Mouse (Mus musculus) spleen, postnatal 4 days (tissue): ENCODE measurements around the gene Rnf141.

Source experiments
- DNase-seq, 2 experiments: peaks; one replicate each; pipeline ENCODE4 v3.0.0; 2022; ENCODE audit warnings: low spot score in 2 of 2

Rnf141 gene

DNA sequence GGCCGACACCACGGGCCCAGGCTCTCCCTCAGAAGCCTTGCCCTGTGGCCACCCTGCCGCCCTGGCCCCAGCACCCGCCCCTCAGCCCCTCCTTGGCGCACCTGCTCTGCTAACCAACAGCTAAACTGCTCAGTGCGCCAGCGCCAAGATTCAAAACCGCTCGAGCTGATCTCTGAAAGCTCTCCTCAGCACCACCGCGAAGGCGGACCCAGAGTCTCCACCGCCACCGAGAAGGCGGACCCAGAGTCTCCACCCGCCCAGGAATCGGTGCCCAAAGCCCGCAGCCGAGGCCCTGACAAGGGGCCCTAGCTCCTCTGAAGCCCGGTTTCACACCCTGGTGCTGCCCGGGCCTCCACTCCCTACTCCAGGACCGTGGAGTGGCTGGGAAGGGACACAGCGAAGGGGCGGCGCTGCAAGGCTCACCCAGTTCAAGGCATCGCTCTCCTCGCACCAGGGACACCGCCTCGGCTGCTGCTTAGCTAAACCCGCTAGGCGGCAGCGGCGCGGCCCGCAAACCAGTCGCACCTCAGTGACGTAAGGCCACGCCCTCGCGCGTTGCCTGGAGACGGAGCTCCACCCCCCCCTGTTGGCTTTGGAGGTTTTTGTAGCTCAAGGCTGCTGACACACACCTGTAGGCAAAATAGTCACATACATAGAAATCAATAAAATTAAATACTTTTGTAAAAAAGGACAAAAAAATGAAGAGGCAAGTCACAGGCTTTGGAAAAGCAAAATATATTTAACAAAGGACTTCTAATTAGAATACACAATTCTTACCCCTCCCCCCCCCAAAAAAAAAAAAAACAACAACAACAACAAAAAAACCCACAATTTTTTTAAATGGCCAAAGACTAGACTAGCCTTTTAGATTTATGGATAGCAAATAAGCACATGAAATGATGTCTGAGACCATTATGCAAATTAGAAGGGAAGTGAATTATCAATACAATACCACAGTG, at the start of gene Rnf141:
Gene Rnf141, minus strand, starts transcription at position 542 of the 959 bp plus-strand sequence.
- peak; percentile 96 to 98 for DNase-seq

DNA sequence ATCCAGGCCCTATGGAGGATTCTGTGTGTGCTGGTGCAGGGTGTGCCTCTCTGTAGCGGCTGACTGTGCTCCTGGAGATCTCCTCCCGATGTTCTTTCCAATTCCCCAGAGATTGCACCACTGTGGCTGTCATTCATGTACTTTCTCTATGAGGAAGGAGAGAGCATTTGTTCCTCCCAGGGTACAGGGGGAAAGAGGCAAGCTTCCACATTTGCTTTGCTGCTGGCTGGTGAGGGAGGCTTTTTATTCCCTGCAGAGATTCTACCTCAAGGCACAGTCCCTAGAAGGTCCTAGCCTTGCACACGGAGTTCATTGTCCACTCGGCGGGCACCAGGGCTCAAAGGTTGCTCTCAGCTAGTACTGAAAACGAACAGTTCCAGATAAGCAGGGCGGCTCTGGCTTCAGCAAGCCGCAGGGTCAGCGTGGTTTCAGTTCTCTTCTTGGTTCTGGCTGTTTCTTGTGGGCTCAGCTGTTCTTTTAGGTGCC, 47.3 kb upstream of the Rnf141 start:
- DNase-seq: peak; percentile 45 to 70

DNA sequence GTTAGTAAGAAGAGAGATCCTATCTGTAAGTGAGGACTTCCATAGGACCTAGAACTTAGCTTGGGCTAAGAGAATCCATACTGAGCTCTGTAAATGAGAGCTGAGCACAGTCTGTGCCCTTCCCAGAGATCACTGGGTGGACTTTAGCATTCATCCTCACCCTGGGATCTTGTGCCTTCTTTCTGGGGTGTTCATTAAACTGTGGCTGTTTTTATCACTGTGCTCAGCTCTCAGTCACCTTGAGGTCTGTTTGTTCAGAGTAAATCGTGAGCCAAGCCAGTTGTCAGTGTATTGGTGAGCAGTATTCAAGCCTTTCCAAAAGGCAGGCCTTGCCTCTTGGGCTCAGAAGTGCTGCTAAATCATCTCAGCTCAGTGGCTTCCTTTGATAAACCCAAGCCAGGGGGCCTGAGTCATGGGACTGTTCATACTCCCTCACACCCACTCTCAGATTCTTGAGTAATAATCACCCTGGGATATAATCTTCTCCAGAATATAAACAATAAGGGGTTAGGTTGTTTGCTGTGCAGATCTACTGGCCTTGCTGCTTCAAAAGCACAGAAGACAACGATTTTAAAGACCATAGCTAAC, 37.6 kb upstream of the Rnf141 start:
- no peak for DNase-seq

DNA sequence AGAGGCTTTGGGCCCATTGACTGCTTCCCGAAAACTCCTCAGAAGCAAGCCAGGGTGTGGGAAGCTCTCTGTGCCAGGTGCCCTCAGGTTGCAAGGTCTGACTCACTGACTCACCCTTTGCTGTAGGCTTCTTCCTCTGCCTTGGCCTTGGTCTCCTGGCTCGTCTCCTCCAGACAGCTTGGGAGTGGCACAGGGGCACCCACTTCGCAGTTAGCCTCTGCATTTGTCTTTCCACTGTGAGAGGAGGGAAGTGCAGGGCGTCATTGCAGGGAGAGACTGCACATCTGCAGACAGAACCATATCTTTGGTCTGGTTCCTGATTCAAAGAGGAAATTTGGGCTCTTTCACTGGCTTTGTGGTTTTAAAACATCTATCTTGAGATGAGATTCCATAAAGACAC, 33.8 kb upstream of the Rnf141 start:
- DNase-seq: no peak

DNA sequence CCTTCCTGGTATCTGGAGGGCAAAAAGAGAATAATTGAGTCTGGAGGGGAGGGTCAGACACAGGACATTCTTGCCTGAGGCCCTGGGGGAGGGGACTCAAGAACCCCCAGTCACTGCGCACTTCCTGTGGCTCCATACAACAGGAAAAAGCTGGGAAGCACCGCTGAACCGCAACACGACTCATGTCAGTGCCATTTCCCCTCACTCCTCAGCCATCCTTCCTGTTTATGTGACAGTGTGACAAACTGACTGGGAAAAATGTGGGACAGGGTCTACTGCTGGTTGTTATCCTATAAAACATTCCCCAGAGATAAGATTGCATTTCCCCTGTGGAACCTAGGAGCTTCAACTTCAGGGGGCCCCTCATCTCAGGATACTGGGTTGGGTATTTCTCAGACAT, 32.7 kb upstream of the Rnf141 start:
- no peak for DNase-seq

DNA sequence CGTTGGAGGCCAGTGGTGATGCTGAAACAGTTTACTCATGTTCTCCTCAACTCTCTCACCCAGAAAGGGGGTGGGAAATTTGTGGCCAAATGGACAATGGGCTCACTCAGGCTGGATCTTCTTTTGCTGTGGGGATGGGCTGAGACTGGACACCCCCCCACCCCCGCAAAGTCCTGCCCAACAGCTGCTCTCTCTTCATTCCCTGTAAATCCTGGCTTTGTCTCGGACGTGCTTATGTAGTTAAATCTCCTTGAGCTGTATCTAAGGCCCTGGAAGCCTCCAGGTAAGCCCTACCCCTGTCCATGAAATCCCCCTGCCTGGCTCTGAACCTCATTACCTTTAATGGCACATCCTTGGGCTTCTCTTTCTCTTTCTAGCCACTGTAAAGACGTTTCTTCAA, 24.6 kb upstream of the Rnf141 start:
- DNase-seq: no peak

DNA sequence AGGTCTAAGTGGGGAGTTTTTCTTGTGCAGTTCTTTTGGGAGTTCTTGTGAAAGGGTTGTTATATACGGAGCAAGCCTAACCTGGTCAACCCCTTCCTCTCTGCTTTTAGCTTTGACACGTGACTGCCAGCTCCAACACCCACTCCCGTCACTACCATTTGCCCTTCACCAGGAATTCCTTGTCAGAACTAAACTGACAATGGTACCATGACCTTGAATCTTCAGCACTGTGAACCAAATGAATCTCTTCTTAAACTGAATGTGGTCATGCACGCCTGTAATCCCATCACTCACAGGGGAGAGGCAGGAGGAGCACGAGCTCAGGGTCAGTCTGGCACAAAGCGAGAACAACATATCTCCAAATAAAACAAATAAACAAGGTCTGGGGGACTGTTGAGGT, 22.9 kb upstream of the Rnf141 start:
- no peak for DNase-seq

DNA sequence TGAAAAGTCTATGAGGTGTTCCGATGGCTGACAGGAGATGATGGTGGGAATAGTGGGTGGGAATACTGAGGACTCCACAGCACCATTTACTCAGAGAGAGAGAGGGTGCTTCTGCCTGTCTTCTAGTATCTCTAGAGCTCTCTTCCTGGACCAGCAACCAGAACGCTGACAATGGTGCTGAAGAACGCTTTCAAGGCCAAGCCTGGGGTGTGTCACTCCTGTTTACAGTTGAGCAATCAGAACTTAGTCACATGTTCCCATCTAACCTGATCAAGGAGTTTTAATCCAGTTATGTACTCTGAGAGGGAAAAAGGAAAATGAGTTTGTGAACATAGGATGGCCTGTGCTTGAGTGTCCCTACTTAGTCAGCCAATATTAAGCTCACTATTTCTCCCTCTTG, 21.8 kb upstream of the Rnf141 start:
- DNase-seq: no peak

DNA sequence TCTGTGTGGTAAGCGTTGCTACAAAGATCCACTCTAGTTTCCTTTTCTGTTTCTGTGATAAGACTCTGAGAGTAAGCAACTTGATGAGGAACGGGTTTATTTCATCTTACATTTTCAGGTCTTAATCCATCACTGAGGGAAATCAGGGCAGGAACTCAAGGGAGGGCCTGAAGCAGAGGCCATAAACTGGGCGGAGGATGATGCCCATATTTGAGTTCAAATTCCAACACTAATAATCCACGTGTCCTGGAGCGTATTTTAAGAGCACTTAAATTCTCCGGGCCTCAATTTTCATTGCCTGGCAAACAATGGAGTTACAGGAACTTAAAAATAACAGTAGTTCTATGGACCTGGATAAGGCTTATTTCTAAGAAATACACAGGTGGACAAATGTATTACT, 21.3 kb upstream of the Rnf141 start:
- no peak for DNase-seq

DNA sequence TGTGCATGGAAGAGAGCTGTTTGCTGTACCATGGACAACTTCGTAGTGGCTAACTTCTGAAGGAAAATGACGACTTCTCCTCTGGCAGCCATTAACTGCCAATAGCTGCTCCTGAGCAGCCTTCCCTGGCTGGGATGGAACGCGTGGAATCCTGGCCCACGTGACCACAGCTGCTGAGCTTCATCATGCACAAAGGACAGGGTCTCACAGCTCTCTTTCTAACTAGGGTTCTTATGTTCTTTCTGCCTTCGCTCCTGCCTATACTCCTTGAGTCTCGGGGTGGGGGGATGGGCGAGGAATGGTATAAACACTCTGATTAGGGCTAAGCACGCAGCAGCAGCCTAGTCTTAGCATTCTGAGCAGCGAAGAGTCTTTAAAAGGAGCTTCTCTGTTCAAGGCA, 20.8 kb upstream of the Rnf141 start:
- DNase-seq: no peak

DNA sequence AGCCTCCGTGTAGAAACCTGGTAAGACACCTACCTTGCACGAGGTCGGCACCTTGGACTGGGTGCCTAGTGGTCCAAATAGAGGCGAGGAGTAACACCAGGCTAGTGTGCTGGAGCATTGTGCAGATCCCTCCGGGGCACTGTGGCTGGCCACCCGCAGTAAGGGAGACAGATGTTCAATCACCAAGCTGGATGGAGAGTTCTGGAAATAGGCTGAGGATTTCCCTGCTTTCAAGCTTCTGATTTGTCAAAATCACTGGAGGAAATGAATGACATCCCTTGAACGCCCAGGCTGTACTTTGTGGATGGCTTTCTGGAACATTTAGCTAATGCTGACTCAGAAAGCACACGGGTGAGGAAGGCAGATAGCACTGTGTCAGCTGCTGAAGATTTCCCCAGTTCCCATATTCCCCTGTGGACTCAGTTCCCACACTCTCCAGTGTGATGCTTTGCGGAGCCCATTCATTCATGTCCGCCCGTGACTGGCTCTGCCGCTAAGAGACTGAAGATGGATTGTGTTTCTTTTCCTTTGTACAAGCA, 18.6 kb upstream of the Rnf141 start, which contains the start of gene Lyve1:
Gene Lyve1, minus strand, starts transcription at position 489 of the 539 bp plus-strand sequence.
- no peak for DNase-seq

DNA sequence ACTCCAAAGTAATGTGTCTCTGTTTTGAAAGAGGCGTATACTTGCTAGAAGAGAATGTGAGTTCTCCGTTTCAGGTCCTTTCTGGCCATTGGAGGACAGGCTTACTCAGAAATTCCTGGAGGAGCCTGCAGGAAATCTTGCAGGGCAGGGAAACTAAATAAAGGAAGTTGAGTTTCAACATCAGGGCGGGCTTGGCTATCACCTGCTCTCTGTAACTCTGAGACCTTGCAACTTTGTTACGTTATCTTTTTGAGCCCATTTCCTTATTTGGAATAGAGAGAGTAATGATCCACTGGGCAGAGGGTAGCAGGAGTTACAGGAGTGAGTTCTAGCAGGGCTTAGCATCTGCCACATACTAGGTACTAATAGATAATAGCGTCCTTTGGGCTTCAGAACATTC, 15.9 kb upstream of the Rnf141 start:
- no peak for DNase-seq

DNA sequence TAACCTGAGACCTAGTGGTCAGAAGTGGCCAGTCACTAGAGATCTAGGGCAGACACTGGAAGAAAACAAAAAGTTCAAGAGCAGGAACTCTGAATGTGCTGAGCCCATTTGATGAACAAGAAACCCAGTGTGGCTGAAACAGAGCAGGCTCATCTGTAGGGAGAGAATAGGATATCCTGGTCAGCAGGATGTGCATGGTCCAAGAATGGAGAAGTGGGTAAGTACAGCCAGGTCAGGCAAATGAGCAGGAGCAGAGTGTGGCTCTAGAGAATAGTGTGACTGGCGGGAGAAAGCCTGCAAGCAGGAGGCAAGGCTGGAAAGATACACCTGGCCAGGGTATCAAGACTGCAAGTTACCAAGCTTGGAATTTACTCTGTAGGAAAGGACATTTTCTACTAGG, 11.3 kb upstream of the Rnf141 start:
- DNase-seq: no peak

DNA sequence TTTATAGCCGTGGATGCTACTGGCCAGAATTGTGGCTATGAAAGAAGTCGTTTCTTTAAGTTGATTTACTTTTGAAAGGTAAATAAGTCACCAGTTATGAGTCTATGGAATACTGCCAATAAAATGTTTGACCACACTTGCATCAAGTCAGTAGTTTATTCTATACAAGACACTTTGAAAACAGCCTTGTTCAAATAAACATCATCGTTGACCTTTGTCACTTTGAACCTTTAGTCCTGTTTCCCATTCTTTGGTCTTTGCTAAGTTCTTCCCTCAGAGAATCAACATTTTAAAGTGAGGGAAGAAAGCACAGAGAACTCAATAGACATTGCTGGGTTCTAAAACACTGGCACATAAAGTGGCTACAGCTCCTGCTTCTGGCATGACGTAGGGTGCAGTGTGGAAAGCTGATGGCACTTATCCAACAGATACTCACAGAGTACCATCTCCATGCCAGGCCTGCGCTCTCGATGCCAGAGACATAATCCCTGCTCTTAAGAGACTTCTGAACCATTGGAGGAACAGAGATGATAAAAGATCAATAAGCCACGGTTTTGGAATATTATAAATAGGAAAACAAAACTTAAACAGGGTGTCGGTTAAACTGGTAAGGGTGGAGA, 10.8 kb upstream of the Rnf141 start:
- no peak for DNase-seq

DNA sequence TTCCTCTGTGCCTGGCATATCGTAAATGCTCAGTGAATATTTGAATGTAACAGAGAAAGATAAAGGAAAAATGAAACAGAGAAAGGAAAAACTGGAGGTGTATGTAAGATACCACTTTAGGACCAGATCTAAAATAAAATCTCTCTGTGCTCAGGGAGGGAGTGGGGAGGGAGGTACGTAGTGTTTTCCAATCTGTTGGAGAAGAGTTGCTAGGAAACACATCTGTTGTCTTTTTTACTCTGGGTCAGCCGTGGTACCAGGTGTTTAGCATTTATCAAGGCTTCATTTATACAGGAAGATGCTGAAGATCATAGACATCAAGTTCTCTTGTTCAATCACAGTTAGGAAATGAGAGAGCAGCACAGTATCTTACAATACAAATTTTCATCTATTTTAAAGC, 10.3 kb upstream of the Rnf141 start:
- DNase-seq: no peak

DNA sequence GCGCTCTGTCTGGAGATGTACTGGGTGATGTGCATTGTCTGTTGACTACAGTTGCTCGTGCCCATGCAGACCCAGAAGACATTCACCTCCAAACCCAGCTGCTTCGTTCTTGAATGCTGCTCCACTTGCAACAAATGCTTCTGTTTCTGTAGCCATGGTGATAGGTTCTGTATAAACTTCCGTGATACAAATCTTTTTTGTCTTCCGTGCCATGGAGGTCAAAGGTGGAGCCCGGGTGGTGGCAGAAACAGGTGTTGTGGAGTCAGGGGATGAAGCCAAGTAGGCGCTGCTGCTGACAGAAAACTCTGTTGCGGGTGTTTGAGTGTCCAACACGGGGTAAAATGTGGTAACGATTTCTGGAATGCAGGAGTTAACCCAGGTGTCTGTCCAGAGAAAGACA, 9.4 kb upstream of the Rnf141 start:
- no peak for DNase-seq

DNA sequence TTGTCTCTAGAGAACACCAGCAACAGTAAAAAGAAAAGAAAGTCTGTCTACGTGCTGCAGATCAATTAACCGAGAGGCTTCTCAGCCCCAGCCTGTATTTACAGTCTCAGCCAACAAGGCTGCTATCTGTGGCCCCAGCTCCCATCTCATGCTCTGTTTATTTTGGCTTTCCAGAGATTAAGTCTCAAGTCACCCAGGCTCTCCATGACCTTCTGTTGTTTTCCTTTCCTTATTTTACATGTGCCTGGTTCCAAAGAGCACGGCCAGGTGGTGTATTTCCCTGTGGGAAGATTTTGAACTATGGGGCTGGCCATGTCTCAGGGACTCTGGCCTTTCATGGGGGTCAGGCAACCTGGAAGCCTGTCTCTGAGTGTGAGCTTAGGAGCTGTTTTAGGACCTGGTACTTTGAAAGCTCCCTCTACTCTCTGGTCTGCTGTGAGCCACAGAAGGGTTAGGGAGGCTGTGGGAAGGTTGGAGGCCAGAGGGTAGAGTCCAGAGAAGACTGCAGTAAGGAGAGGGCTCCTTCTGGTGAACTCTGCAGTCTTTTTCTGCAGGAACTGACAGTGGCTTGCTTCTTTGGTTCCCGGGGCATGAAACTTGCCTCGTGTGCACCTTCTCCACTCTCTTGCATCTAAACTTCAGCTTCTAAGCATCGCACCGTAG, 7.4 kb upstream of the Rnf141 start:
- no peak for DNase-seq

DNA sequence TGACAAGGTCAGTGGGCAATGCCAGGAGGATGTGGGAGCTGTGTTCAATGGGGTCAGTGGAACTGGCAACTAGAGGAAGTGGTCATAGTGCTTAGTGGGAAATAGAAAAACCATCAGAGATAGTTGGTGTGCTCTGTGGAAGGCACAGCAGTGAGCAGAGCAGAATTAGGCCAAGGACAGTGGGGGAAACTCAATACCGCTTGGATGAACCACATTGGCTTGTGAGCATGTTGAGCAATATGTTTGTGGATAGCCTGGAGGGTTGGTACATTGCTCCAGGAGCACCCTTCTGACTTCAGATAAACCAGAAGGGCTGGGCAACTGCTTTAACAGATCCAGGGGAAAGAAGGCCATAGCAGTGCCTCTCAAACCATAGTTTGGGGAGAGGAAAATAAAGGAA, 4.1 kb upstream of the Rnf141 start:
- no peak for DNase-seq

DNA sequence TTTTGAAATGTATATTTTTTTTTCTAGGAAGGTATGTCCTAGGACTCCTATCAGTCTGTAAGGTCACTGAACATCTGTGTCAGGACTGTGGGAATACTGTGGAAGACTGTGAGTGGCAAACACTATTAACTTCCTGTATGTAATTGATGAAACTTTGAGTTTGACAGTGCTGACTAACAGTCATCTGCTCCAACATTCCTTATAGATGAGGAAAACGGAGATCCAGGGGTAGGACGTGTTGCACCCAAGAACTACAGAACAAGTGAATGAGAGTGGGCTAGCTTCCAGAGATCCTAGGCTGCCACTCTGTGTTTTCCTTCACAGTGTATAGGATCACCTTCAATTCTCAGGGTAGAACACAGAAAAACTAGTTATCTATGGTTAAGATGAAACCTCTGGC, 3.1 kb upstream of the Rnf141 start:
- no peak for DNase-seq

DNA sequence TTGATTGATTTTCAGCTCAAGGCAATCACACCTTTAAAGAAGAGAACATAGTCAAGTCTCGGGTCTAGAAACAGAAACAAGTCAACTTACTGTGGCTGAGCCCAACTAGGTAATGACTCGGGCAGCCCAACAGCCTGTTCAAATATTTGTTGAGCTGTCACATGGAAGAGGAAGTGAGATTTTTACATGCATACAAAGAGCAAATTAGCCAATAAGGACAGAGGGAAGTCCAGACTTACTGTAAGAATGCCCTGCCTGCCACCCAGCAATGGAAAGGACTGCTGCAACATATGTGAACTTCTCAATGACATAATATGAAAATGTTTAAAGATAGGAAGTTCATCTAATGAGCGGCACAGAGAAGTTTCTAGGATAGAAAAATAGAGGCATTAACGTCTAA, 3.9 kb downstream of the Rnf141 start:
- DNase-seq: no peak

DNA sequence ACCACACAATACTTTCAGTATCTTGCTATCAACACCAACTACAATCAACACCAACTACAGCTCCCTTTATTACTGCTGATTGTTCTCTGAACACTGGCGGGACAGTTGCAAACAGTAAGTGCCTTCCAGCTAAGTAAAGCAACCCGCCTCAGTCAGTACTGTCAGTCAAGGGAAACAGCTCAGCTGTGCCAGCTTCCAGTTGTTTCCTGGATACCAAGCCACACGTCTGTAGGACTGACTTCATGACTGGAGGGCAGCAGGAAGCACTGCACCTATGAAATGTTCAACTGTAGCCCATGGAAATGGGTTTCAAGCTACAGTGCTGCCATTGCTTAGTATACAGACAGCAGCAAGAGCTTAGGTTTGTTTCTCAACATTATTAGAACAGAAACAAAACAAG, 9.7 kb downstream of the Rnf141 start:
- DNase-seq: no peak

DNA sequence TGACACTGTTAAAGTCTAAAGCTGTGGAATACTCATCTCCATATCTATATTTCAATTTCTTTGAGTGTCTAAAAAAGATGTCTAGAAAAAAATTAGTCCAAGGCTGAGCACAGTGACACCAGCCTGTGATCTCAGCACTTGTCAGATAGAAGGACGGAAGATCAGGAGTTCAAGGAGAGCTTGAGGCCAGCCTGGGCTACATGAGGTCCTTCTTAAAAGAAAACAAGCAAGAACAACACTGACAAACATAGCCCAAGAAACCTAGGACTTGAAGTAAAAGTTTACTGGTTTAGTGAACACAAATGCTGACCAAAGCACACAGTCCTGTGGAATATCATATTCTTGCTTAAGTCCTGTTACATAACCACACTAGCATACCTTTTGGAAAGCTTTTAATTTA, 10.2 kb downstream of the Rnf141 start:
- no peak for DNase-seq
